In genomic region chr11:118330361-118330760, GRCm38 (mm10) we compare ENCODE assay signal across 17 mouse cellular contexts. TPM values are rescaled to one million over a fixed set of nuclear protein-coding genes. Genes with fewer than 3 reads are reported as not detected.
"Had no signal": no experiment of that assay in that cellular context is flagged by ENCODE, and none has a peak within 500 bp of the region (broad histone marks: within the 10 kb centered on the region; RNA-seq: fewer than 3 reads in every experiment).

No protein-coding gene starts in this region.

- DNase-seq: kidney, adult 2 months; kidney, postnatal 25 days; liver, embryonic 13.5 days; lung, adult 2 months; lung, postnatal 14 days; lung, postnatal 4 days; midbrain, embryonic 14.5 days; right cerebral cortex, postnatal 4 days; thymus, adult 18-20 months; thymus, postnatal 4 days had no signal

- H3K27me3 ChIP-seq: liver, embryonic 13.5 days had no signal

- H3K4me3 ChIP-seq: liver, embryonic 13.5 days had no signal

- H3K27ac ChIP-seq: kidney, postnatal 0 days; liver, embryonic 13.5 days; stomach, postnatal 0 days had no signal

RNA-seq across cellular contexts. Expression of gene Cep295nl, which starts 11.9 kb away (rescaled TPM):
- total RNA-seq: liver, adult 2 months; megakaryocyte progenitor cell, adult 5-6 weeks had no signal
- polyA plus RNA-seq: large intestine, adult 2 months; liver, adult 2 months; liver, embryonic 13.5 days; liver, embryonic 16.5 days; stomach, embryonic 14.5 days had no signal
